Mouse (Mus musculus) adrenal gland (tissue): ENCODE measurements around the gene A1bg.

ENCODE experiments used
- intact Hi-C: fragments of 180-260 bp; cut with DNase I; formaldehyde crosslinking; loops from one replicate; pipeline ENCODE4 v1.15.1; 2025
- long read RNA-seq, 2 experiments: library from polyadenylated mRNA; unstranded; transcript quantifications; one replicate each; pipeline ENCODE4 v2.0.0; 2020; ENCODE audit warnings: borderline replicate concordance in 1 of 2; ENCODE audit not compliant: insufficient replicate concordance in 1 of 2

Gene A1bg
- long read RNA-seq, experiment 1 = 0 reads
- long read RNA-seq, experiment 2 = 0 reads

DNA sequence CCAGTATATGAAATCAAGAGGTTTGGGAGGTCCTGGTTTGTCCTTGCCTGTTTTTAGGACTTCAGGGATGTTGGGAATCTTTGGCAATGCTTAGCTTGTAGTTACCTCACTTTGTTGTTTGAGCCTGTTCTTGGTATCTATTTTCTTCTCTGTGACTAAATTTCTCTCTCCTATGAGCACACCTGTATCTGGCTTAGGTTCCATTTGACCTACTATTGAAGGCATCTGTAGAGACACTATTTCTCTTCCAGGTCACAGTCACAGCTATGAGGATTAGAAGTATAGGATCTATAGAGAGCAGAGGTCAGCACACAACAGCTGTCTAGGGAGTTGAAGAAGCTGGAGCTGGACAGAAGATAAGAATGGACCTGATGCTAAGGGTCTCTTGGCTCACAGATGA lies at the start of gene A1bg:
Gene A1bg, minus strand, starts transcription at position 101 of the 400 bp plus-strand sequence.
- intact Hi-C loops = no loop called here

- intact Hi-C loops = no loop called here
Measured at GRCm38 (mm10) chr15:60968549-60968861, 45.7 kb upstream of the A1bg start.

DNA sequence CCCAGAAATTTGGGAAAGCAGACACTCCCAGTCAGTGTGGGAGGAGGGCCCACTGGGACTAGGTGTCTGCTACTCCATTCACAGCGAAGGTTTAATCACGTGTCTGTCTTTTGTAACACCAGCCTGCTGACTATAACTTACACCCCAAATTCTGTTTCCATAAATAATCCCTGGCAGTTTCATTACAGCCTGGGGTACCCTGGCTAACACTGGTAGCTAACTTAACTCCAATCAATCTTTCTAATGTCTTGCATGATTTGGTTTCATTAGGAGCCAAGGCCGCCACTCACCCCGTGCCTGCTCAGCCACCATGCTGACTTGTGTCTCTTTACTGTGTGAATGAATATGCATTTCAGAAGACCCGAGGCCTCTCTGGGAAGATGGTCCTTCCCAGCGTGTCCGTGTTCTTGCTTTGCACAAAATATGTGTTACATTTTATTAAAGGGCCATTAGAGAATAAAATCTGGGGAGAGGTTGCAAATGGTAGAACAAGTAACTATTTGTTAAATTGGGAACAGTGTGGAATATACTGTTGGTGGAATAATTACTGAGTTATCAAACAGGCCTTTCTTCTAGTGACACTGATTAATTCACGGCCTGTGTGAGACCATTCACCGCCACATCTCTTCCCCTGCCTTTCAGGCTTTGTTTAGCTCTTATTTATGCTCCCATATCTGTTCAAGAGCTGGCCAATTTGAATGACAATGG lies 45.2 kb upstream of the A1bg start:
- intact Hi-C loops = no loop called here

- intact Hi-C loops = no loop called here
Measured at GRCm38 (mm10) chr15:60925686-60926085, 2.9 kb upstream of the A1bg start.

DNA sequence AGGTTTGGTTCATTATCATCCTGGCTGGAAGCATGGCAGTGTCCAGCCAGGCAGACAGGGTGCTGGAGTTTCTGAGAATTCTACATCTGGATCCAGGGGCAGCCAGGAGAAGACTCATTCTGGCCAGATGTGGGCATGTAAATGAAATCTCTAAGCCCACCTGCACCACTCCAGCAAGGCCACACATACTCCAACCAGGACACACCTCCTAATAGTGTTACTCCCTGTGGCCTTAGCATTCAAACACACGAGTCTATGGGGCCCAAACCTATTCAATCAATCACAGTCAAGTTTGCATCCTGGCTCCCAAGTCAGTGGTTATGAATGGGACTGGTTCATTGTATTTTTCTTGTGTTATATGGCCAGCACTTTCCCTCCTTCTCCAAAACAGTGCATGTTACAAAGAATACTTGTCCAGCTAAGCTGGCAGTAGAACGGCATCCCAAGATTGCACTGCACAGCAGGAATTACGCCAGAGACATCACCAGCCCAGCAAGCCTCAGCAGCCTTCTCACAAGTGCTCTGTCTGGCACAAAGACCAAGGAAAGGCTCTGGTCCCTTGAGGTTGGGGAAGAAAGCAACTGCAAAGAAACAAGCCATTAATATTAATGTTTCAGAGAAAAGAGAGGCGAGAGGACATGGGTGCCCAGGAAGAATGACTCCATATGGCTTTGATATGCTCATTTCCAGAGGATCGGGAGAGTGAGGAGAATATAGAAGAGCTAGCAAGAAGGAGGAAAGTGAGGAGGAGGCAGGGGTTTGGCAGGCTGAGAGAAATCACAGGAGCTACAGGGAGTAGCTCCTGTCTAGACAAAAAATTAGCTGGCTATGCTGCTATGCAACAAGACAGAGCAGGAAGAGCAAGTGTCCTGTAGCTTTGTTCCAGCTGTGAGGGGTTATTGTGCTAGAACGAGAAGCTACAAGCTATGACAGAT lies 18.8 kb downstream of the A1bg start:
- intact Hi-C loops = no loop called here

- intact Hi-C loops = no loop called here
Measured at GRCm38 (mm10) chr15:60898187-60898965, 24.4 kb downstream of the A1bg start.

DNA sequence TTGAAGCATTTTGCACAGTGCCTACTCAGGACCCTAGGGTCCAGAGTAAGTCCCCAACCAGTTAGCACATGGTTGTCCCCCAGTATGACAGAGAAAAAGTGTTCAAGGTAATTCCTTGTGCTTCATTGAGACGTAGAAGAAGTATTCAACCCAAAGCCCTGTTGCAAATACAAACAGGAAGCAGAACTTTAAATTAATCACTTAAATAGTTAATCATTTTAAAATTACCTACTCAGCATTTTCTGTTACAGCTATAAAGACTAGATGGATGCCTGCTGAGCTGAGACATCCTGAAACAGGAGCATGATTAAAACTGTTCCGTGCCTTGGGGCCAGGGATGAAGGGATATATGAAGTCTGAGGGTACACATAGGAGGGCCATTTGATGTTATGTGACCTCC lies 26.8 kb downstream of the A1bg start:
- intact Hi-C loops = no loop called here

- intact Hi-C loops = no loop called here
Measured at GRCm38 (mm10) chr15:60892976-60893463, 29.8 kb downstream of the A1bg start.

GRCm38 (mm10) chr15:60888724-60889123 lies 34.1 kb downstream of the A1bg start:
- intact Hi-C loops = no loop called here

GRCm38 (mm10) chr15:60875721-60876120 lies 47.1 kb downstream of the A1bg start:
- intact Hi-C loops = no loop called here

DNA sequence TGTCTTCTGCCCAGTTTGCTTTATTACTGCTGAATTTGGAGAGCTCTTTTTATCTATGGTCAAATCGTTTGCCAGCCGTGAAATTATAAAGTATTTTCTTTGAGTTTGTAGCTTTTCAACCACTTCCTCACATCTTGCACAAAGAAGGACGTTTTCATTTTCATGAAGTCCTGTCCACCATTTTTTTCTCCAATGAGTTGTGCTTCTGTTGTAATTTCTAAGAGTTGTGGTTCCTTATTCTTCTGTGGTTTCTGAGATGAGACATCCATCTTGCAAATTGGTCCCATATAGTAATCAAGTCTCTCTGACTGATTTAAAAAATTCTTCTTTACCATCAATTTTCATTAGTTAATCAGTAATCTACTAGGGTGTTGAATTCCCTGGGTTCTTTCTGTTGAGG lies 60.4 kb downstream of the A1bg start:
- intact Hi-C loops = no loop called here

- intact Hi-C loops = no loop called here
Measured at GRCm38 (mm10) chr15:60855112-60855511, 67.7 kb downstream of the A1bg start.

DNA sequence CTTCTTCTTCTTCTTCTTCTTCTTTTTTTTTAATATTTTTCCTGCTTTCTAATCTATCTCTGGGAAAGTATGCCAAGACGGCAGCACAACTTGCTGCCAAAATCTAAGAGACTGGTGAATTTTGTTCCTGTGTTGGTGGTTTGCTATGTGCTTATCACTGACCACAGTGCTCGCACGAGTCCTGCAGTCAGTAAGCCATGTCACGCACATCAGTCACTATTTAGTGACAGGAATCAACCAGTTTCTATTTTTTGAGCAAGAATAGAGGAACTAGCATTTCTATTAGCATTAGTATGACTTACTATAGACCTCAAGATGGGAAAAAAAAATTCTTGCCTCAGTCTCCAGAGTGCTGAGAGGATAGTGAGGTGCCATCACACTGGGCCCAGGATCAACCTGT lies 68.7 kb downstream of the A1bg start:
- intact Hi-C loops = no loop called here

DNA sequence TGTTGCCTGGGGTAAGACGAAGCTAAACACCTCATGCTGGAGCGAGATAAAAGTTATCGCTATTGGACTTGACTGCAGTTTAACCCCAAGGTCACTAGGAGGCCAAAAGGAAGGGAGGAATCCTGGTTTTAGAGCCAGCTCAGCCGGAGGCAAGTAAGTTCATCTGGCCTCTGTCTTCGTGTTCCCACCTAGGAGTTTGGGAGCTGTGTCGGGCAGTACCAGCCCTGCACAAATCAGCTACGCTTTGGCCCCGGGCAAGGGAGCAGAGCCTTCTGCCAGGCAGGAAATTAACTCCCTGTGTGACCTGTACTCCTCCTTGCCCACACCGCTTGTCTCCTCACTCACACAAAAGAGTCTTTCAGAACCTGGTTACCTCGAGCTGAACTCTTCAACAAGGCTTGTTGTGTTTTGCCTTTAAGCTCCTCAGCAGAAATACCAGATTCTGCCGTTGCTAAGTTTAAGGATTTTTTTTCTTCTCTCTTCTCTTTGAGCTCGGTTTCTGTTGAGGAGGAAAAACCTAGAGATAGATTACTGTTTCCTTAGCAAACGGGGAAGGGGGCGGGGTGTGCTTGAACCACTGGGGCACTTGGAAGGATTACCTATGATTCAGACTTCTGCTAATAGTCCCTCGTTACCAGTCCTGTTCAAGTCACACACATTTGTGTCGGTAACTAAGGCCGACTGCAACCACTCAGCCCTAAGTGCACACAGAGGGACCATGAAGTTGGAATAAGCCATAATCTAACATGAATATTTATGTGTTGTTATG lies 69.4 kb downstream of the A1bg start, which contains the start of gene Fam84b:
Gene Fam84b, minus strand, starts transcription at position 548 of the 769 bp plus-strand sequence.
- intact Hi-C loops = no loop called here

GRCm38 (mm10) chr15:60848630-60849029 lies 74.2 kb downstream of the A1bg start:
- intact Hi-C loops = no loop called here
